Mouse (Mus musculus): Measurements from ENCODE around the gene Slc2a1. TPM values are rescaled to one million over a fixed set of nuclear protein-coding genes. Genes with fewer than 3 reads are reported as not detected.
A peak's percentile ranks its signal among the peaks of the same experiment; 100 is the strongest.

Slc2a1 gene
- total RNA-seq, 2 experiments from 2014 or later, result 10.2 to 12.4 TPM

DNA sequence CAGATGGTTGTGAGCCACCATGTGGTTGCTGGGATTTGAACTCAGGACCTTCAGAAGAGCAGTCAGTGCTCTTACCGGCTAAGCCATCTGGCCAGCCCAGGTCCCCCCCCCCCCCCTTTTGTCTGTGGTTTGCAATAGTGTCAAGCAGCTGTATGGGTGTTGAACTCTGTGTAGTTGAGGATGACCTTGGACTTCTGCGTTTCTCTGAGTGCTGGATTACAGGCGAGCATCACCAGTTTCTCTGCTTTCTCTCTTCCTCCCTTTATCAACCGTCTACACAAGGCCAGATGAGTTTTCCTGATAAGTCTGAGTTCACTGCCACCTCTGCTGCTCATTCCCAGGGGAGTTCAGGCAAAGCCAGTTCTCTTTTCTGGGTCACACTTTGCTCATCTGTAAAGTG, 11.1 kb upstream of the Slc2a1 start:
- no peak for ATAC-seq (replicated peaks; ENCODE audit: poor library complexity, severe bottlenecking)

DNA sequence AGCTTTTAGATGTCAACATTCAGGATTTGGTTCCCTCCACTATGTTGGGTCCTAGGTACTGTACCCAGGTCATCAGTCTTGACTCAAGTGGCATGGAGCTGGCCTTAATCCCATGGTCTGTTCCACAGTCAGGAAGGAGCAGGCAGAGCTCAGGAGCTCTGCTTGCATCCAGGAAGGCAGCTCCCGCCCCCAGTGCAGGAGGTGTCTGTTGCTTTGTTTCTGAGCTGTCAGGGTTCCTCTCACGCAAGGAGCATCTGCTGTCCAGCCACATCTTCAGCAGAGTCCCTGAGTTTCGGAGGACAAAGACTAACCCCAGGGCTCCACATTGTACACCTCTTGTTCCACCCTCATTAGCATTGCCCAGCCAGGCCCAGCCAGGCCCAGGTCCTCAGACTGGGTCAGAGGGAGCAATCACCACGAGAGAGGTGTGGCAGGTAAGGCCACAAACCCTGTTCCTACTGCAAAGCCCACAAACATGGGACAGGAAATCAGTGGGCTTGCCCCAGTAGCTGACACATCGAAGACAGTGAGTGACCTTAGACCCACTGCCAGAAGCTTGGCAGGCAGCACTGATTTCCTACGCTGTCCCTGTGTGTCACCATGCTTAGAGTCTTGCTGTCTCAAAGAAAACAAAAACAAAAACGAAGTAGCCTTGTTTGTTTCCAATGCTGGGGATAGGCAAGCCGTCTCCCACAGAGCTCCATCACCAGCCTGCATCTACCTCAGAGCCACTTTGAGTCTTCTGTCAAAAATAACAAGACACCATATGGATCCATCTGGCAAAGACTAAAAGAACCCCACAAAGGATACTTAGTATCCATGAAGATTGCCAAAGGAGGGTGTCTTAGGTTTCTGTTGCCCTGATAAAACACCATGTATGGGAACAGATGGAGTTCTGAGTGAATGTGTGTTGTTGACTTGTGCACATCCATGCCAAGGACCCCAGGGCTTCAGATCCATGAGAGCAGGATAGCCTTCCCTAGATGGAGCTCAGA, 10.0 kb upstream of the Slc2a1 start:
- no peak for ATAC-seq (replicated peaks; ENCODE audit: poor library complexity, severe bottlenecking)

DNA sequence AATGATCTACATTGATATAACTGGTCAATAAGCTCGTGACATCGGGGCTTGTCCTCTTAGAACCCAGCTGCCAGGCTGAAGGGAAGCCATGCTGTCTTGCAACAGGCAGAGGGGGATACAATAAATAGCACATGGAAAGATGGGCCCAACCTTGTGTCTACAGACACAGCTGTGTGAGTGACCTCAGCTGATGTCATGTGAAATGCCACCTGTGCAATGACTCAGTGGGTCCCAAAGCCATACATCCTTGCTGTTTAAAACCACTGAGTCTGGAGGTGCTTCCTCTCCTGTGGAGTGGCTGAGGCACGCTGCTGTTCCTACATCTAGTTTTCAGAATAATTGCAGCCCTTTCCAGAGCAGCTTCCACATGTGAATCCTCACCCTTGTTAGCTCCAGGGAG, 7.1 kb upstream of the Slc2a1 start:
- ATAC-seq (replicated peaks; ENCODE audit: poor library complexity, severe bottlenecking), result no peak

DNA sequence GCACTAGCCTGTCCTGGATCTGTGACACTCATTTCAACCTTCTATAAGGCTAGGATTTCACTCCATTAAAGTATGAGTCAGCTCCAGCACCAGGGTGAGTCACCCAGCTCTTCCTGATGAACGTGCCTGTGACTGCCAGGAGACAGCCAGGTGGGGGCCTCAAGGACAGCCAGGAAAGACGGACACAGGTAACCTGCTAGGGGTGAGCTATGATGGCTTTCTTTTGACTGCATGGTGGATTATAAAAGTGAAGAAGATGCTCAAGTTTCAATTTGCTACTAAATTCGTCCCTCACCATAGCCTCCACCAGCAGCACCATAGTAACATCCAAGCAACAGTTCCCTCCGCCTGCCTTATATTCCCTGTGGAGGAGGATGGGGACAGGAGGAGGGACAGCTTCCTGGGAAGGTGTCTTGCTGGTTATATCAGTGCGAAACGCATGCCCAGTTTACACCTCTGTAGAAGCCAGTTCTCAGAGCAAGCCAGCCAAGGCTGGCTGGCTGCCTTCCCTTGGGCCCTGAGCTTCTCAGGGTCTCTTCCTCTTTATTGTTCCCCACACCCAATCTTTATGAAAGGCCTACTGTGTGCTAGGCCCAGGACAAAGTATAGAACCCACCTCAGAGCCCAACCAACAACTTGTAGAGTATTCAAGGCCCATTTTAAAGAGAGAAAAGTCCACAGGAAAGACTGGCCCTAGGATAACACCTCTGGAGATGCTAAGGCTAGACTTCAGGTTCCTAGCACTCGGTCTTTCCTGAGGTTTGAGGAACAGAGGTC, 6.0 kb upstream of the Slc2a1 start:
- no peak for ATAC-seq (replicated peaks; ENCODE audit: poor library complexity, severe bottlenecking)

DNA sequence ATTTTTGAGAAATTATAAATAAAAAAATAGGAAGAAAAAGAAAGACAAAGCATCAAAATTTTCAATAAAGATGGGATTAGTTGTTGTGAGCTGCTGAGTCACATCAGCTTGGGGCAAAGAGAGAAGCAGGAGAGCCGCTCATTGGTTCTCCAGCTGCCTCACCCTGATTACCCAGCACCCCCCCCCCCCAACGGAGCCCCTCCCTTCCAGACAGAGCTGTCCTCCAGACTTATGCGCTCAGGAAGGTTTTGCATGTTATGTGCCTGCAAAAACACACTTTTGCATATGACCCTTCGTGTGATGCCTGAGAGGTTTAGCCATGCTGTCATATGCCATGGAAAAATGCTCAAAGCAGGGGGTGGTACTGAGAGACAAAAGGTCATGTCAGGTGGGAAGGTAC, 3.7 kb upstream of the Slc2a1 start:
- no peak for ATAC-seq (replicated peaks; ENCODE audit: poor library complexity, severe bottlenecking)

DNA sequence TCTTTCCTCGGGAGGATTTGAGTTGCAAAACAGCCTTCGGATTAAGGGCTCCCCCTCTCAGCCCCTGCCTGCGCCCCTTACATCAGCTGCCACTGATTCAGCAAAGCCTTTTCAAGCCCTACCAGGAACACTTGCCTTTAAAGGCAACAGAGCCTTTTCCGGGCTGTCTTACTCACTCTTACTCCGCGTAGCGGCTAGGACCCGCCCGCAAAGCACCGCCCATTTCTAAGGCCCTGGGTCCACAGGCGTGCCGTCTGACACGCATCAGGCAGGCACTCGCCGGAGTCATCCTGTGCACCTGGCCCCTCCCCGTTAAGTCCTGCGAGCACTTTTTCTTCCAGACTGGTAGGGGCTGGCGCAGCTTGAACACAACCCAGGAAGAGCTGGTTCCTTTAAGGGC, 2.8 kb upstream of the Slc2a1 start:
- ATAC-seq (replicated peaks; ENCODE audit: poor library complexity, severe bottlenecking), result peak; percentile 55

DNA sequence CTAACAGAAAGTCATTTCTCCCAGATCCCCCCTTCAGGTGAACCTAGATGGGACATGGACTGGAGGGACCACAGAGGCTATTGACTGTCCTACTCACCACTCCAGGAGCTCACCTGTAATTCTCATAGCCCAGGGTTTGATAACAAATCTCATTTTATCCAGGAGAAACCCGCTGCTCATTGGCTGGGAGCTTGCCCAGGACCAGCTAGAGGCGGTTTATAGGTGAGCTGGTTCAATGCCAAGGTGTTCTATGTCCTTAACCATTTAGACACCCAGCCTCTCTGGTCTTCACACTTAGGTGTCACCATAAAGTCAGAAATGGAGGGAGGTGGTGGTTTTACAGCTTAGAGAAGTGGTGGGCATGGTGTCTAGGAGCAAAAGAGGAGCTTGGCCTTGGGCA, 644 bp upstream of the Slc2a1 start:
- ATAC-seq (replicated peaks; ENCODE audit: poor library complexity, severe bottlenecking), result no peak

DNA sequence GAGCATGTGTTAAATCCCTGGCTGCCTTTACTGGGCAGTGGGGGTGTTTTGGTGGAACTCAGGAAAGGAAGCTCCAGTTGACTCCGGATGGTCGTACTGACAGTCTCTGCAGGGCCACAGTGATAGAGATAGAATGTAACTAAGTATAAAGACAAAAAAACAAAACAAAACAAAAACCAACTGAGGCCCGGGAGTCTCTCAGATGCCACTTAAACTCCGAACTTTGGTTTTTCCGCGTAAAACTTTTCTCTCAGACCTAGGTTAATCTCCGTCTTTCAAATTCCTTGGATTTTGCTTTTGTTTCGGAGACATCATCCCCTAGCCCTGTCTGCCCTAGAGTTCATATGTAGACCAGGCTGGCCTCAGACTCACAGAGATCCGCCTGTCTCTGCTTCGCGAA, 1.1 kb downstream of the Slc2a1 start:
- no peak for ATAC-seq (replicated peaks; ENCODE audit: poor library complexity, severe bottlenecking)

DNA sequence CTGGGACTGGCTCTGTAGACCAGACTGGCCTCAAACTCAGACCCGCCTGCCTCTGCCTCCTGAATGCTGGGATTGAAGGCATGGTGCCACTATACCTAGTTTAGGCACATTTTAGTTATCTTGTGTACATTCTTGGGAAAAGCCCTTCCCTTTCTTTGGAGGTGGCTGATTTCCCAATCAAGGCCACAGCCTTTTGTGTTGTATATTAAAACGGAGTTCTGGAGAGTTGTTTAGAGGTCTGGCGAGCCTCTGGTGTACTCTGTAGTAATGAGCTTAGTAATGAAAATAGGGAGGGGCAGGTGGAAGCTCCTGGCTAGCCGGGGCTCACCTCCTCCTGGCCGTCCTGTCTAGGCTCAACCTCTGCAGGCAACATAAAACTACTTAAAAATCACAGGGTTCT, 2.0 kb downstream of the Slc2a1 start:
- ATAC-seq (replicated peaks; ENCODE audit: poor library complexity, severe bottlenecking), result no peak

DNA sequence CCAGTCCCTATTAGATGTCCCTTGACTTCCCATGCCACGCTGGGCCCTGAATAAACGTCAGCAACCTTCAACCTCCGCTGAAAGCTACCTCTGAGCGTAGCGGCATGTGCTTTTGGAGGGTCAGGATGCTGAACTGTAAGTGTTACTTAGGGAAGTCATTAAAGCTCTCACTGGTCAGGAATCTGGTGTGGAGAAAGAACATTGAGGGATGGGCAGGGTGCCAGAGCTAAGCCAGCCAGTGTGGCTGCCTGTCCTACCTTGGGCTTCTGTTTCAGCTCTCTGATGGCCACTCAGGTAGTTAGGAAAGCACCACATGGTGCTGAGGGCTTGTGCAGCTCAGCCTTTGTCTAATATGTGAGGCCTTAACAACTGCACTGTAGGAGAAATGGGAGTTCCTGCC, 2.9 kb downstream of the Slc2a1 start:
- no peak for ATAC-seq (replicated peaks; ENCODE audit: poor library complexity, severe bottlenecking)

DNA sequence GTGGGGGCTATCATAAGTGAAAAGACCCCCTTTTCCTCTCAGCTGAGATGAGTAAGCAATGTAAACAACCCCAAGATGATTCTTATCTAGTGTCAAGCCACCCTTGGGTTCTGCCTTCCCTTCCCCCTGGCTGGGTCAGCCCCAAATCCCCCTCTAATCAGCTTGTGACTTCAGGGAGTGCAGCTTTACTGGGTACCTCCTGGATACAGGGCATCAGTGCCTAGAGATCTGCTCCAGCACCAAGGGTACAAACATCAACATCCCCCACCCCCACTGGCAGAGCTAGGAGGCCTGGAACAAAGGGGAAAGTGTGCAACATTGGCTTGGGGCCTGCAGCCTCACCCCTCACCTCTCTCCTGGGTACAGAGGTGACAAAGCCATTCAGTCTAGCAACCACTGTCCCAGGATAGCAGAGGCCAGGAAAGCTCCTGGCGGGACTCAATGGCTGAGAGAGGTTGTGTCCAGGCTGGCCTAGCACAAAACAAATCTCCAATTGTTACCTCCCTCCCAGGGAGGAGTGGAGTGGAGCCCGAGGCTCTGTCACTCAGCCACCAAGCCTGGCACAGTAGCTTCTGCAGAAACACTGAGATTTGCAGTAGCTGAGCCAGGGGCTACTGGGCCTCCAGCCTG, 3.9 kb downstream of the Slc2a1 start:
- ATAC-seq (replicated peaks; ENCODE audit: poor library complexity, severe bottlenecking), result no peak

DNA sequence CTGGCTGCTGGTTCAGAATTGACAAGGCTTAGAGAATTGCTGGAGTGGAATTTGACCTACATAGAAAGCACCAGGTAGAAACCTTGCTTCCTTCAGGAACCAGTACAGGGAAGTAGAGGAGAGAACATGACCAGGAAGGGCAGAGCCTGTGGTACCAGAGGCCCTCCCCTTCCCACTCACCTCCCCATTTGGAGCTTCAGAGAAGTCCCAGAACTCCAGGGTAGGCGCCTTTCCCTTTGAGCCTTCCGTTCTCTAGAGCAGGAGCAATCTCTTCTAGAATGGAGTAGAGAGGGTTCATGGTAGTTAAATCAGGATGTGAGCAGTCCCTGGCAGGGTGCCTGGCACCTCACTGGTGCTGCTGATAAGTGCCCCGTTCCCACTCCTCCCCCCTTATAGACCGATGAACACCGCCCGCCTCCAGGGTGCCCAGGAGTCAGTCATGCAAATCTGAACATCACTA, 7.1 kb downstream of the Slc2a1 start:
- no peak for ATAC-seq (replicated peaks; ENCODE audit: poor library complexity, severe bottlenecking)

DNA sequence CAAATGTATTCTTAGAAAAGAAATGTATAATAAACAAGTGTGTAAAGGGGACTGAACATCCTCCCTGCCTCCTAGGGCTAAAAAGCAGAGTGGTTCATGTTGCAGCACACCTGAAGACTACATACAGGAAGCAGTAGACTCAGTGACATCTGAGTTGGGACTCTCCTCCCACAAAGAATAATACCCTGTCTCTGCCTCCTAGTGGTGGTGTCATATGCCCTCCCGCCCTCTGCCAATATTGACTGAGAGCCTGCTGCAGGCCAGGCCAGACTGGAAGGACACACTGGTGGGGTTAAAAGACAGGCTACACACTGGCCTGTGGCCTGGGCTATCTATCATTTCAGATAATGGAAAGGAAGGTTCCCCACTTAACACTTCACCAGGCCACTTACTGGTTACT, 7.8 kb downstream of the Slc2a1 start:
- no peak for ATAC-seq (replicated peaks; ENCODE audit: poor library complexity, severe bottlenecking)

DNA sequence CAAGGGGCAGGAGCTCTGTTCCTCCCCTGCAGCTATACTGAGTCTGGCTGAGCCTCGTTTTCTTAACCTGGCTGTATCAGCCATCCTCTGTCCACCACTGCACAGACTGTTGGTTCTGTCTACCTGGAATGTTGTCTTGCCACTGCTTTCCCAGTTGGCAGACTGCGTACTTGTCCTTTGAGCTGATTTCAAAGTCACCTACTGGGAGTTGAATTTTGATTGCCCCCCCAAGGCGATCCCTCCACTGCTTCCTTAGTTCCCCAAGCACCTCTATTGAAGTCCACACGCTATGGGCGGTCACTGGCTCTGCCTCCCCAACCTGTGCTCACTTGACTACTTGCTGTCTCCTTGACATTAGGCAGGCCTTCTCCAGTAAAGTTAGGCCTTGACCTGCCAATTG, 9.1 kb downstream of the Slc2a1 start:
- ATAC-seq (replicated peaks; ENCODE audit: poor library complexity, severe bottlenecking), result no peak

DNA sequence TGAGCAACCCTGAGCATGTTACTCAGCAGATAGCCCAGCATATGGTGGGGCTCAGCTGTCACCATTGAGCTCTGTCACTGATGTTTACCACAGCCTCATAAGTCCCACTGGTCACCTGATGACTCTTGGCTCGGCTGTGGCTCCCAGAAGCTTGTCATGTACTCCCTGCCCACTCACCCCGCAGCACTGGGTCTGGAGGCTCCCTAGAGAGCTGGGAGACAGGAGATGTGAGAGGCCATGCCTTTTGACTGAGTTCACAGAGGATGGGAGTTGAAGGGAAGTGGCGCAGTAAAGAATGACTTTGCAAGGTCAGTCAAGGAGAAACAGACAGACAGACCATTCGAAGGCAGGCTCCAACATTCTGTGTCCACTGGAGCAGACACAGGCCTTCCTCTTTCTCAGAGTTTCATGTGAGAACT, 10.2 kb downstream of the Slc2a1 start:
- peak; percentile 55 for ATAC-seq (replicated peaks; ENCODE audit: poor library complexity, severe bottlenecking)

DNA sequence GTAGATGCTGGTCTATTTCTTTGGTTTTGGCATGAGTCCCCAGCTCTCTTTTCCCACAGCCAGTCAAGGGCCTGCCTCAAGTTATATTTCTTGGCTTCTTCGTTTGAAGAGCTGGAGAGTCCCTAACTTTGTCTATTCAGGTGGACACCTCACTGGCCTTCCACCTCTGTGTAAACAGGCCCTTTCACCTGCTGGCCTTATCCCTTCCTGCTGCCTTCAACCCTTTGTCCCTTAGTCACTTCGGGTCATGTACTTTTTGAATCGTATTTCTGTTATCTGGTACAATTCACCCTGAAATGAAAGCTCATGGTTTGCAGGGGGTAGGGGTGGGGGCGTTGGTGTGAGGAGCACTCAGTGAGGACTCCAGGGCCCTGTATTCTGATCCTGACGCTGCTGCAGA, 10.8 kb downstream of the Slc2a1 start:
- no peak for ATAC-seq (replicated peaks; ENCODE audit: poor library complexity, severe bottlenecking)

DNA sequence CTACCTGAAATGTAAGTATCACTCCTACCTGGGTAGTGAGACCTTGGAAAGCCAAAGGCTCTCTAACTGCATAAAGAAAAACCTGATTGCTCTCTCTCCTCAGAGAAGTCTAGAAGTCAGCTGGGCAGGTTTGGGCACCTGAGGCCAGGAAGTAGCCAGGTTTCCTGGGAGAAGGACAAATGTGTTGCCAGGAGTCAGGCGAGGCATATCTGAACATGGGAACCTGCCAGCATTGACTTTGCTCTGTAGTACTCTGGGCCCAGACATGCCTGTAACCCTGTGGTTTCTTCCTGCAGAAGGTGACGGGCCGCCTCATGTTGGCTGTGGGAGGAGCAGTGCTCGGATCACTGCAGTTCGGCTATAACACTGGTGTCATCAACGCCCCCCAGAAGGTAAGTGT, 11.6 kb downstream of the Slc2a1 start:
- no peak for ATAC-seq (replicated peaks; ENCODE audit: poor library complexity, severe bottlenecking)

DNA sequence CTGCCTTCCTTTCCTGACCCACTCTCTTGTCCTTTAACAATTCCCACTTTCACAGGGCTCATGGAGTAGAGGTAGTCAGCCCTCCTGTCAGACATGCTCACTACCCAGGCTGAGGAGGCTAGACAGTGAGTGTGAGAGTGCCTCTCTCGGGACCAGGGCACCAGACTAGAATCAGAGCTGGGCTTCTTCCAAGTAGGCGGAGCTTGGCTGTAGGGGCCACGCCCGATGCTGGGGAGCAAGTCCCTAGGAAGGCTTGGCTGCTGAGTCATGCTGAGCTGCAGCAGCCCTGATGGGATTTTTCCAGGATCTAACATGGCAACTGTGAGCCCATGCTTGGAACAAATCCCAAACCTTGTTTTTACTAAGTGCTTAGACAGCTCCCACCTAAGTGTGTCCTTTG, 12.7 kb downstream of the Slc2a1 start:
- no peak for ATAC-seq (replicated peaks; ENCODE audit: poor library complexity, severe bottlenecking)

DNA sequence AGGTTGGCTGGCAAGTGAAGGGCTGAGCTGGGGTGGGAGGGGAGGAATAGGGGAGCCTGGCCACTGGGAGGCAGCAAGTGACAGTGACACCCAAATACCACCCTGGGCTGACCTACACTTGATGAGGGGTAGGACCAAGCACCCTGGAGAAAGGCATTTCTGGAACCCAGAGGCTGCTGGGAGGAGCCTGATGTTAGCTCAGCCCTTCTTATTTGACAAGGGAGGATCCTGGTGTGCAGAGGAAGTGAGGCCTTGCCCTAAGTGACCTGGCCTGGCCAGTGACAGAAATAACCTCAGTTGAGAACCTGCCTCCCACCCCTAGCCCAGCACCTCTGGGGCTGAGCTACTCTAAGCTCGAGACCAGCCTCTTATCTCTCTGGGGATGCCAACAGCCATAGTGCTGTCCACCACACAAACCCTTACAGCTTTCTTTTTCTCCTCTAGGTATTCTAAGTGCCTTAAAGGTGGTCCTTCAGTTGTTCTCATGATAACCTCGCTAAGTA, 16.3 kb downstream of the Slc2a1 start:
- ATAC-seq (replicated peaks; ENCODE audit: poor library complexity, severe bottlenecking), result peak; percentile 3; the same call in 1 of the 2 replicates

DNA sequence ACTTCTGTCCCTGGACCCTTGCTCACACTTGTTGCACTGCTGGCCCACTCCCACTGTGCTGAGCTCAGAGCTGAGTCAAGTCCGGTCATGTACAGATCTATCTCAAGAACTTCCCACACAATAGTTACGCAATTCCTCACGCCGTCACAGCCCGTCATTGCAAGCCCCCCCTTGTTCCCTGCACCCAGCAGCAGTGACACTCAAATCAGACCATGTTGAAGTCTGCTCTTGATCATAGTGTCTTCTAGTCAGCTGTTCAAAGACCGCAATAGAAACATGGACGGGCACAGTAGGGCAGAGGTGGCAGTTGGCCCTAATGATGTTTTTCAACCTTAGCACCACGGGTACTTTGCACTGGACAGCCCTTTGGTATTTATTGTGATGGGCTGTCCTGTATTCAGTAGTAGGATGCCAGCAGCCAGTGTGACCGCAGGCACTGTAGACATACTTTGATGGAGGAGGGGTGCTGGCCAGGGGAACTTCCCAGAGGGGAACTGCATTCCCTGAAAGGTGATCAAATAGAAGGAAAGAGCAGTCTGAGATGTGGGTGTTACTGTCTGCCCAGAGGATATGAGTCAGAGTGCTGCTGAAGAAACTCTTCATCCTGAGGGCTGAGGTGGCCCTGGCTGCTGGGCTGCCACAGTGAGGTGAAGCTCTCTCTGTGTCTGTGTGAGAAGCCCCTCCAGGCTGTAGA, 17.2 kb downstream of the Slc2a1 start:
- peak; percentile 54 for ATAC-seq (replicated peaks; ENCODE audit: poor library complexity, severe bottlenecking)
